Mouse (Mus musculus) heart, adult 2 months (tissue): ENCODE results near the gene Kif13a.

ENCODE experiments used
- CTCF ChIP-seq: fragments of 200-600 bp; IDR thresholded peaks from 2 replicates; pipeline ENCODE4 v1.8.1; 2022; ENCODE audit warnings: antibody characterized with exemption, mild to moderate bottlenecking, moderate library complexity
- POLR2A ChIP-seq: fragments of 200-500 bp; IDR thresholded peaks from 2 replicates; pipeline ENCODE4 v1.6.1; 2011; ENCODE audit warnings: mild to moderate bottlenecking, low read depth, low read length, control low read depth; ENCODE audit not compliant: insufficient read depth

DNA sequence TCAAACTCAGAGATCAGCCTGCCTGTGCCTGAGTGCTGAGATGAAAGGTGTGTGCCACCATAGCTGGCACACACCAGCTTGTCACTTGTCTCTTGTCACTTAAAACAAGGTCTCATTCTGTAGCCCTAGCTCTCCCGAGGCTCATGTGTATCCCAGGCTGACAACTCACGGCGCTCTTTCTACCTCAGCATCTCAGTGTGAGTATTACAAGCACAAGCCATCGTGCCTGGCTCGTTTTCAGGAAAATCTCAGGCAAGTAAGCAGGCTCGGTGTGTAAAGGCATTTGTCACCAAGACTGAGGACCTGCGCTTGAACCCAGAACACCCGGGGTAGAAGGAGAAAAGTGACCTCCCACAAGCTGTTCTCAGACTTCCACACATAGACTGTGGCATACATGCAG is 185.8 kb downstream of the Kif13a start:
- TF ChIP-seq CTCF (no peak), POLR2A (no peak)
